Mouse (Mus musculus) erythroblast, embryonic 14.5 days (primary cell): ENCODE data around the gene Tsga10ip.

Source experiments
- GATA1 ChIP-seq: IDR thresholded peaks from 2 replicates; pipeline ENCODE4 v1.6.1; 2012; ENCODE audit warnings: low read length, inconsistent platforms, mixed read lengths
- TAL1 ChIP-seq: IDR thresholded peaks from 3 replicates; pipeline ENCODE4 v1.6.1; 2012; ENCODE audit warnings: low read length, inconsistent platforms, mixed read lengths

DNA sequence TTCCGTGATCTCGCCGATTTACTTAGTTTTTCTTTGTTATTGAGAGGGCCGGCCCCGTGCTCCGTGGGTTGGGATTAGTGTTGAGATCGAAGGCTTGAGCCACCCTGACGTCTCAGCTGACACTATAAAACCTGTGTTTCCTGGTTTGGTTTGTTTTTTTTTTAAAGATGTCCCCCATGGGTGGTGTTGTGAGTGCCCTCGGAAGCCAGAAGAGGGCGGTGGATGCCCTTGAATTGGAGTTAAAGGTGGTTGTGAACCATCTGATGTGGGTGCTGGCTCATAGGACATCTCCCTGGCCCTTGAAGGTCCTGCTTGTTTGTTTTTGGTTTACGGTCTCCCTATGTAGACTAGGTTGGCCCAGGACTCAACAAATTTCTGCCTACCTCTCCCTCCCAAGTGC lies 34.9 kb downstream of the Tsga10ip start:
- TF ChIP-seq GATA1 = no peak
- no peak for TF ChIP-seq TAL1
